Mouse (Mus musculus) limb, embryonic 11.5 days (tissue): ENCODE measurements at regions not wholly inside any gene's neighbourhood (a gene's known extent, or its start where the extent isn't known, plus 50 kb on each side); places are given as distances from the start of the nearest gene placed in this dataset.

Experiments
- ATAC-seq: fragments of 200-750 bp; cut with Nextera tagmentation; 2 replicates; pipeline ENCODE4 v1.8.0; 2017; ENCODE audit warnings: low read depth; ENCODE audit not compliant: insufficient number of reproducible peaks, low FRiP score, low TSS enrichment
- DNase-seq: peaks from one replicate; pipeline ENCODE4 v3.0.0-alpha.2; 2015; ENCODE audit warnings: low spot score
- H3K27ac ChIP-seq: fragments of 300-500 bp; sonication (generic); replicated peaks from 2 replicates; pipeline ENCODE4 v1.5.1; 2014; ENCODE audit warnings: low read depth, mild to moderate bottlenecking, low read length
- H3K27me3 ChIP-seq: fragments of 300-500 bp; sonication (generic); 2 replicates; pipeline ENCODE4 v1.6.1; 2014; ENCODE audit warnings: mild to moderate bottlenecking, low read length, mixed read lengths; ENCODE audit not compliant: control insufficient read depth, insufficient read depth
- H3K36me3 ChIP-seq: fragments of 300-500 bp; sonication (generic); 2 replicates; pipeline ENCODE4 v1.6.1; 2014; ENCODE audit warnings: mild to moderate bottlenecking, low read length, moderate library complexity, mixed read lengths; ENCODE audit not compliant: control insufficient read depth, insufficient read depth
- H3K4me1 ChIP-seq: fragments of 300-500 bp; sonication (generic); 2 replicates; pipeline ENCODE4 v1.6.1; 2014; ENCODE audit warnings: low read length, mixed read lengths; ENCODE audit not compliant: control insufficient read depth, insufficient read depth
- H3K4me2 ChIP-seq: fragments of 300-500 bp; sonication (generic); 2 replicates; pipeline ENCODE4 v1.6.1; 2014; ENCODE audit warnings: low read depth, mild to moderate bottlenecking, moderate library complexity; ENCODE audit not compliant: severe bottlenecking
- H3K4me3 ChIP-seq: fragments of 300-500 bp; sonication (generic); 2 replicates; pipeline ENCODE4 v1.5.1; 2014; ENCODE audit warnings: low read depth, low read length
- H3K9ac ChIP-seq: fragments of 300-500 bp; sonication (generic); 2 replicates; pipeline ENCODE4 v1.6.1; 2014; ENCODE audit warnings: mild to moderate bottlenecking, low read length
- H3K9me3 ChIP-seq: fragments of 300-500 bp; sonication (generic); 2 replicates; pipeline ENCODE4 v1.6.1; 2016; ENCODE audit warnings: low read length; ENCODE audit not compliant: control insufficient read depth
- WGBS: fragments of 180-500 bp; shearing (Covaris S2); extraction: QIAGEN DNeasy Blood & Tissue Kit; methylation state at CpG from one replicate; pipeline ENCODE4 v1.1.7; 2014; 5-methylcytosine and 5-hydroxymethylcytosine counted together

DNA sequence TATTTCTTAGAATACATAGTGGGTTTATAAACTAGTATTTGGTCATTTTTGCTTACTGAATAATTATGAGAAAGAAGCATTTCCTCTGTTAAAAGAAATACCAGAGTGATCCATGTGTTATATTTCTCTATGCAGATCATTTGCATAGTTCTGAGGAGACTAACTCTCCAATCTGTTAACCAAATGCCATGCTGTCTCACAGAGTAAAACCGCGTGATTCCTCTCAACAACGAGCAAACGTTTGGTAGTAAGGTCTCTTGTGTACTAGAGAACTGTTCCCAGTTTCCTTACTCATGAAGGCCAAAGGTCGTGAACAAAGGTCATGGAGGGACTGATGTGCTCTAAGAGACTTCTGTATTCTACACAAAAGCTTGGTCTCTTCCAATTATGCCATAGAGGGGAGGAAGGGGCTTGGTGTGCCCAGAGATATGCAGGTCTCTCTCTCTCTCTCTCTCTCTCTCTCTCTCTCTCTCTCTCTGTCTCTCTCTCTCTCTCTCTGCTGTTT, 152.3 kb upstream of the Avpr1a start:
- H3K4me1 ChIP-seq = no peaks in the 10 kb centered on the region
- no peak overlapping the region for H3K27ac ChIP-seq
- no peak overlapping the region for H3K9ac ChIP-seq
- no peak for ATAC-seq
- DNase-seq = no peak
- WGBS = 77% methylated on average over 5 of the region's 5 CpGs
- H3K4me2 ChIP-seq = no peak overlapping the region
- no peaks in the 10 kb centered on the region for H3K27me3 ChIP-seq
- no peaks in the 10 kb centered on the region for H3K36me3 ChIP-seq
- no peaks in the 10 kb centered on the region for H3K9me3 ChIP-seq
- H3K4me3 ChIP-seq = no peak overlapping the region

DNA sequence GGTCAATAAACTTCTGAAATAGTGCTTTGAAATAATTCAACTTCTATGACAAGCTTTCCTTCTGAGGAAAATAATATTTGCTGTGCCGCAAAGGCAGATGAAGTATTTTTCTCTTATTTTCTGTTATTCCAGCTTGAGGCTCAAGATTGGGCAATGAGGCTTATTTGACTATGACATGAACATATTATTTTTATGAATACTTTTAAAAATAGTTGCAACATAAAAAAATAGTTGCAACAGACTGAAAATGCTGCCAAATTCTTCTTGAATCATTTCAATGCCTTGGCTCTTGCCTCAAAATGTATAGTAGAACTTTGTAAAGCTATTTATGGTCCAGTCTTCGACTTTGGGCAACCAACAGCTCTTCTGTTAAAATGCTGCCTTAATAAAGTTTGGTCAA, 156.7 kb upstream of the Avpr1a start:
- WGBS = 91% methylated on average over 2 of the region's 2 CpGs
- Histone ChIP-seq H3K4me1 (no peaks in the 10 kb centered on the region), H3K27me3 (no peaks in the 10 kb centered on the region), H3K9ac (no peak overlapping the region), H3K9me3 (no peaks in the 10 kb centered on the region), H3K4me2 (no peak overlapping the region), H3K36me3 (no peaks in the 10 kb centered on the region), H3K4me3 (no peak overlapping the region), H3K27ac (no peak overlapping the region)
- DNase-seq (no peak), ATAC-seq (no peak)

DNA sequence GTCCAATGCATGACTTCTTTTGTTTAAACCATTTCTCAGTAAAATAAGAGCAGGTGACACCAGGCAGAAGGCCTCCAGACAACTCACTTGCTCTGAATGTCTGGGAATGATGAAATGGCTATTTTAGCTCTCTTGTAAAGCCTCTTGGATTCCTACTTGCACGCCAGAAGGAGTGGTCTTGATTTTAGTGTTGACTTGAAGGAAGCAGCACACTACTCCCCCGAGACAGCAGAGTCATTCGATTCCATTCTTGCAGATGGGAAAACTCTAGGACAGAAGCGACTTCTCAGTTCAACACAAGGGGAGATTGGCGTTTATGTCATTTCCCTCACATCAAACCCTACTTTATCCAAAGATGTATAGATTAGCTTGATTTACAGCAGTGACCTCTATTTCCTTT, 157.2 kb upstream of the Avpr1a start:
- H3K36me3 ChIP-seq = no peaks in the 10 kb centered on the region
- no peak overlapping the region for H3K9ac ChIP-seq
- ATAC-seq (no peak), DNase-seq (no peak)
- no peaks in the 10 kb centered on the region for H3K9me3 ChIP-seq
- H3K27ac ChIP-seq = no peak overlapping the region
- no peak overlapping the region for H3K4me2 ChIP-seq
- no peaks in the 10 kb centered on the region for H3K4me1 ChIP-seq
- 80% methylated on average over 5 of the region's 5 CpGs for WGBS
- H3K4me3 ChIP-seq = no peak overlapping the region
- H3K27me3 ChIP-seq = no peaks in the 10 kb centered on the region

DNA sequence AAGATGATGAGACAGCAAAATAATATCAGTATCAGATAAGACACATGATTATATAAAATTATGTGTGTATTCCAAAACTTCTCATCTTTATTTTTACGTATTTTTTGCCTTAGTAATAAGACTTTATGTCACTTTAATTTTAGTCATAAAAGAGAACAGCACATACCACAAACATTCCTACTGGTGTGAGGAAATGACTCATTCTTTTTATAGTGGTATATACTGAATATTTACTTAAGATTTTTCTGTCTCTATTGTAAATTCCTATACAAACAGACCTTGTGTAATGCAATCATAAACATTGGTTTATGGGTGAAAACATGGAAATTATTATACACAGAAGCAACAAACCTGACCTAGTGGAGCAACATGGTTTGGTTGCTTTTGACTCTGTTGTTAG, 173.4 kb upstream of the Avpr1a start:
- H3K4me1 ChIP-seq = no peaks in the 10 kb centered on the region
- no peak overlapping the region for H3K4me2 ChIP-seq
- H3K4me3 ChIP-seq = no peak overlapping the region
- no peaks in the 10 kb centered on the region for H3K27me3 ChIP-seq
- no peak for DNase-seq
- WGBS = 75% methylated on average over 1 of the region's 1 CpGs
- H3K9ac ChIP-seq = no peak overlapping the region
- ATAC-seq = no peak
- H3K9me3 ChIP-seq = no peaks in the 10 kb centered on the region
- H3K36me3 ChIP-seq = no peaks in the 10 kb centered on the region
- H3K27ac ChIP-seq = no peak overlapping the region

DNA sequence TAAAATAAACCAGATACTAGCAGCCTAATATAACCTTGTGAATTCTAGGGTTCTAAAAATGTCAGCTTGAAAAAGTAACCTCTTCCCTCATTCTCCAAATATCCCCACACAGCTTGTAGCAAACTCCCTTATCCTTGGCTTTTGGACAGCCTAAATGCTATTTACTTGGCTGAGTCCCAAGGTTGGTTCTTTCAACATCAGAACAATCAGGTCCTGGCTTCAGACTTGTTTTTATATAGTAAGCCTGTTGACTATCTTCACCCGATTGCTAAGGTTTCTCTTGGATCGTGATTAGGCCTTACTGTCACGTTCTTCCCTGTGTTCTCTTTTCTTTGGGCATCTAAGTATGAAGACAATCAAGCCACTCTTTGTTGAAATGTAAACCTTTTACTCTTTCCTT, 174.1 kb upstream of the Avpr1a start:
- H3K4me1 ChIP-seq = no peaks in the 10 kb centered on the region
- H3K36me3 ChIP-seq = no peaks in the 10 kb centered on the region
- DNase-seq = no peak
- ATAC-seq = no peak
- H3K4me2 ChIP-seq = no peak overlapping the region
- WGBS = 94% methylated on average over 3 of the region's 3 CpGs
- H3K27ac ChIP-seq = no peak overlapping the region
- no peaks in the 10 kb centered on the region for H3K9me3 ChIP-seq
- no peak overlapping the region for H3K9ac ChIP-seq
- H3K27me3 ChIP-seq = no peaks in the 10 kb centered on the region
- no peak overlapping the region for H3K4me3 ChIP-seq

DNA sequence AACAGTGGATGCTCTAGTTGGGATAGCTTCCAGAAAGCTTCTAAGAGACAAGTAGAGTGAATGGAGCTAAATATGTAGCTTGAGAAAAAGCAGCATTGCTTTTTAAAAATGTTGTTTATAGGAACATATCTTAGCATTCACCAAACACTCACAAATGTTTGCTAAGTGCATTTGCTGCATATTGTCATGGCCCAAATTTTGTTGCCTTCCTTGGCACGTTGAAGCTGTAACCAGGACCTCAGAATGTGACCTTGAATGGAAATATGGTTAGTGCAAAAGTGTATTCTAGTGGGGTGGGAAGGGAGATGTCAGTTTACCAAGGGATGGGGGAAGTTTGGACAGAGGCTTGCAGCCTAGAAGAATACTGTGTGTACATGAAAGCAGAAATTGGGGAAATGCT, 166.9 kb upstream of the Rxylt1 start:
- Histone ChIP-seq H3K4me2 (no peak overlapping the region), H3K4me1 (no peaks in the 10 kb centered on the region), H3K36me3 (no peaks in the 10 kb centered on the region), H3K9ac (no peak overlapping the region), H3K27ac (no peak overlapping the region), H3K9me3 (no peaks in the 10 kb centered on the region), H3K4me3 (no peak overlapping the region), H3K27me3 (no peaks in the 10 kb centered on the region)
- WGBS = 63% methylated on average over 1 of the region's 1 CpGs
- DNase-seq = no peak
- ATAC-seq = no peak

DNA sequence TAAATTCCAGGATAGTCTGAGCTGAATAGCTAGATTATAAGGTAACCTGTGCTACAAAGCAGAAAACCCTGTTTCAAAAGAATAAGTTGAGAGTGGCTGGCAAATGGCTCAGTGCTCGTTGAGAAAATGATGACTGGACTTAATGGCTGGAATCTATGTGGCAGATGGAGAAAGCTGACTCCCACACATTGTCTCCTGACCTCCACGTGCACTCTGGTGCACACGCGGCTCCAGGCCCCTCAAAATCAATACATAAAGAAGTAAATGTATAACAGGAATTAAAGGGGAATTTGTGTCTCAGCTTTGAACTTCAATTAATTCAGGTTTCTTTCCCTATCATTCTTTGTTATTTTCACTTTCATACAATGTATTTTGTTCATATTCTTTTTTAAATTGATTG, 162.2 kb upstream of the Rxylt1 start:
- ATAC-seq (no peak), DNase-seq (no peak)
- H3K4me3 ChIP-seq = no peak overlapping the region
- H3K9ac ChIP-seq = no peak overlapping the region
- H3K27me3 ChIP-seq = no peaks in the 10 kb centered on the region
- H3K4me2 ChIP-seq = no peak overlapping the region
- H3K36me3 ChIP-seq = no peaks in the 10 kb centered on the region
- WGBS = 57% methylated on average over 4 of the region's 4 CpGs
- no peak overlapping the region for H3K27ac ChIP-seq
- H3K4me1 ChIP-seq = no peaks in the 10 kb centered on the region
- H3K9me3 ChIP-seq = no peaks in the 10 kb centered on the region

DNA sequence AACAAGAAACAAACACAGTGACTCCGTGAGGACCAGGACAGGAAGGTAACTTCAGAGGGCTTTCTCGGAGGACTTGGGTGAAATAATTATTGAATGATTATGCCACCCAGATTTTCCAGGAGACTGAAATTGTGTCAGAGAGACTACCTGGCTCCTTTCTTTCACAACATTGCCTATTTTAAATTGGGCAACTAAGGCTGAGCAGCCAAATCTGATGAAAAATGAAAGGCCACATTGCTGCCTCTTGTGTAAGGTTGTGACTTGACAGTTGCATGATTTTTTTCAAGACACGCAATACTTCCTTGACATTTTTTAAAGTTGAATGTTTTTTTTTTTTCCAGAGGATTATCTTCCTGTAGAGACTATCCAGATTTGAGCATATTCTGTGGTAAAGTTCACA, 161.5 kb upstream of the Rxylt1 start:
- H3K27me3 ChIP-seq = no peaks in the 10 kb centered on the region
- H3K4me3 ChIP-seq = no peak overlapping the region
- H3K9me3 ChIP-seq = no peaks in the 10 kb centered on the region
- no peaks in the 10 kb centered on the region for H3K4me1 ChIP-seq
- H3K27ac ChIP-seq = no peak overlapping the region
- ATAC-seq (no peak), DNase-seq (no peak)
- 77% methylated on average over 3 of the region's 3 CpGs for WGBS
- no peaks in the 10 kb centered on the region for H3K36me3 ChIP-seq
- H3K4me2 ChIP-seq = no peak overlapping the region
- no peak overlapping the region for H3K9ac ChIP-seq

DNA sequence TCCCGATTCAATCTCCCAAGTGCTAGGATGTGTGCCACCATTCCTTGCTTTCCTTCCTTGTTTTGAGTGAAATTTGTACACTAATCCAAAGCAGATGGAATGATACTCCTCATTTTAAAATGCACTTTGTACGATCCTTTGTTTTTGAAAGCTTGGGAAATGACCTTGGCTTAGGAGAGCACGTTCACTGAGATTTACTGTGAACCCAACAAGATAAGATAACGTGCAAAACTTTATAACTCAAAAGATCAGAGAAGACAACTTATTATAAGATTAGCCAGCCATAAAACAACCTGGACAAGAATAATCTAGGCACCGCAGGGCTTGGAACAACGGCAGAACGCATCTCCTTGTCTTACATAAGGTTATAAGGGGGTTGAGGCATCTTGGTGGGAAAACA, 134.6 kb upstream of the Rxylt1 start:
- H3K9ac ChIP-seq = no peak overlapping the region
- 50% methylated on average over 7 of the region's 7 CpGs for WGBS
- H3K27ac ChIP-seq = no peak overlapping the region
- H3K4me1 ChIP-seq = 0 out of 2 replicates have a peak, but pooled peaks cover 3% of the 10 kb centered on the region
- H3K4me3 ChIP-seq = no peak overlapping the region
- DNase-seq = peak; percentile 20
- no peaks in the 10 kb centered on the region for H3K36me3 ChIP-seq
- H3K4me2 ChIP-seq = no peak overlapping the region
- no peak for ATAC-seq
- no peaks in the 10 kb centered on the region for H3K27me3 ChIP-seq
- H3K9me3 ChIP-seq = no peaks in the 10 kb centered on the region
